9 mouse cellular contexts compared by ENCODE assay signal in the genomic region with DNA sequence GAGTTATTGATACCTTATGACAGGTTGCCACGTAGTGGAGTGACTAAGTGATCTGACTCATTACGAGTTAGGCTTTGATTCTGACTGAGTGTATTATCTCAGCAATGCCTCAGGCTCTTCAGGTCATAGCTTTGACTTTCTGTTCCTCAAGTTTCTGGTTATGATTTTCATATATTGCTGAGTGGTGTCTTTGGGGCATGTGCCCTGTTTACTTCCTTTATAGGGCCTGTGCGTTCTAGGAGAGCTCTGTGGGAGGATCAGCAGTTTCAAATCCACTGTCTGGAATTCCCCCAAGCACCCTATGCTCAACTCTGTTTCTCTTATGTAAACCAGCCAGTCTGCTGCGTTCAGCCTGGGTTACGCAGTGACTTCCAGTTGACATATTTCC. TPM values are rescaled to one million over a fixed set of nuclear protein-coding genes. Genes with fewer than 3 reads are reported as not detected.
DNase-seq lines count a peak whose midpoint lies in the region.
"Had no signal": no experiment of that assay in that cellular context is flagged by ENCODE, and none has a peak within 500 bp of the region (broad histone marks: within the 10 kb centered on the region; RNA-seq: fewer than 3 reads in every experiment).

No protein-coding gene starts in this region.

- intact Hi-C loops in heart, postnatal 36 days (cut with DNase I): no loop called here
- intact Hi-C loops in left cerebral cortex, postnatal 14 days (cut with DNase I): no loop called here

- peak; percentile 48 for DNase-seq in heart, adult 8-10 months (ENCODE audit: low spot score)
- no peak for DNase-seq in heart, postnatal 36 days
- peak; percentile 69 for DNase-seq in NIH3T3 (ENCODE audit: low read depth)
- peak; percentile 89 for DNase-seq in induced T-regulatory cell, adult 2 months (ENCODE audit: low read depth)
- DNase-seq in natural killer cell, adult 2 months (ENCODE audit: low spot score in 2 of 2): peak; percentile 23 to 72
- DNase-seq in c-Kit-positive CD71-positive TER-119-positive erythroid progenitor cells, embryonic 14.5 days (ENCODE audit: low spot score): no peak
- DNase-seq in ovary, postnatal 14 days (ENCODE audit: low spot score): no peak
- DNase-seq in left cerebral cortex, postnatal 14 days (ENCODE audit: low spot score in 2 of 2): no peak
- DNase-seq: layer of hippocampus, postnatal 36 days had no signal

RNA-seq across cellular contexts. Expression of a gene that starts 10.7 kb away (rescaled TPM):
- total RNA-seq in heart, adult 8-10 months (2022): 10 to 100 TPM; 41.2 to 50.7 (median 45.0) TPM
- 10 to 100 TPM; 42.7 to 43.1 TPM for total RNA-seq in heart, postnatal 36 days (2021)
- 10 to 100 TPM; 38.8 to 40.2 TPM for total RNA-seq in left cerebral cortex, postnatal 14 days (2021)

Comparison
In these comparisons a context has a peak if more than half of its experiments do, and no peak if none do; other contexts are left out.
1. DNase-seq: peak in heart, adult 8-10 months (single experiment), NIH3T3 (single experiment), induced T-regulatory cell, adult 2 months (single experiment) and natural killer cell, adult 2 months (2 of 2); none in heart, postnatal 36 days (0 of 2), c-Kit-positive CD71-positive TER-119-positive erythroid progenitor cells, embryonic 14.5 days (single experiment), ovary, postnatal 14 days (single experiment) and left cerebral cortex, postnatal 14 days (0 of 2).